Mouse (Mus musculus): ENCODE results near the gene Gm5244. TPM values are rescaled to one million over a fixed set of nuclear protein-coding genes. Genes with fewer than 3 reads are reported as not detected.

The Gm5244 gene
- total RNA-seq (2014; rRNA removed) (not detected in 2 replicates), polyA plus RNA-seq (2012; rRNA removed) (not detected in 2 replicates)

DNA sequence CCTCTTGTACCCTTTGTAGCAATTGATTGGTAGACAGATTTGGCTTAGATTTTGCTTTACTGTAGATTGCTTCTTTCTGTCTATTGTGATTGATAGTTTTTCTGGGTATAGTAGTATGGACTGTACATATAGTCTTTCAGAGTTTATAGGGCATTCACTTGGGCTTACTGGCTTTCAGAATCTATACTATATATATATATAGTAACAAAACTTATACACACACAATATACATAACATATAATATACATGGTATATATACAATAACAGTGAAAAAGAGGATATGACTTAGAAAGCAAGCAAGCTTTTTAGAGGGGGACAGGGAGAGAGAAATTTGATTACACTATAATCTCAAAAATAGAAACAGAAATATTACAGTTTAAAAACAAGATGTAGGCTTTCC lies at the start of gene Gm5244:
TSS of gene Gm5244 (plus strand) at position 301 of the 400 bp plus-strand sequence.
- TF ChIP-seq POLR2A (IDR thresholded peaks at IDR 0.05; ENCODE audit: extremely low read depth, insufficient read depth, low read length): no peak
- no peak for TF ChIP-seq CTCF (IDR thresholded peaks at IDR 0.05; ENCODE audit: low read depth, low read length)
- Histone ChIP-seq H3K36me3 (ENCODE audit: control insufficient read depth, insufficient read depth, low read length) (no peaks in the 10 kb centered on the region), H3K79me2 (ENCODE audit: control insufficient read depth, insufficient read depth, low read length) (no peaks in the 10 kb centered on the region), H3K27me3 (ENCODE audit: control insufficient read depth, insufficient read depth, low read length) (no peaks in the 10 kb centered on the region), H3K27ac (replicated peaks; ENCODE audit: insufficient read depth, low read depth, low read length) (no peak within 1 kb of the TSS), H3K4me3 (ENCODE audit: insufficient read depth, low read depth, low read length) (no peak within 1 kb of the TSS), H3K9ac (ENCODE audit: low read depth, low read length) (no peak within 1 kb of the TSS), H3K4me1 (ENCODE audit: control insufficient read depth, insufficient read depth, low read length) (no peaks in the 10 kb centered on the region)
- DNase-seq (ENCODE audit: extremely low read depth, low read depth, low spot score): no peak

DNA sequence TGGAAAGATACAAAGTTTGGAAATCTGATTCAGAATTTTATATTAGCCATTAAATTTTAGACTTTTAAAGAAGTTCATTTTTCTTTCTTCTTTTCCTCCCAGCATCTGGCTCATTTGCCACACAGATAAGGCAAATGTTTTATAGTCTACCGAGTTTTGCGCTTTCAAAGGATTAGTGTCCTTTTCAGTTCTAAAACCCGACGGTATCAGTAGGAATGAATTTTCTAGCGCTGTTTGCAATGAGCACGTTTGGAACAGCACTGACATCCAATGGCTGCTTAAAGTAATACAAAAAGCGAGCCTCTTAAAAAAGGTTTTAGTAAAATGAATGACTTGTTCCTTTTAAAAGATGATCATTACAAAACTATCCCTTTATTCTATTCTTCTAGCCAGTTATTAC lies 49.4 kb upstream of the Gm5244 start:
- Histone ChIP-seq H3K79me2 (ENCODE audit: control insufficient read depth, insufficient read depth, low read length) (no peaks in the 10 kb centered on the region), H3K4me1 (ENCODE audit: control insufficient read depth, insufficient read depth, low read length) (peaks cover 4% of the 10 kb centered on the region; the same call in 1 of the 2 replicates), H3K27me3 (ENCODE audit: control insufficient read depth, insufficient read depth, low read length) (no peaks in the 10 kb centered on the region), H3K36me3 (ENCODE audit: control insufficient read depth, insufficient read depth, low read length) (no peaks in the 10 kb centered on the region), H3K4me3 (ENCODE audit: insufficient read depth, low read depth, low read length) (peak overlapping the region; percentile 59; the same call in 1 of the 2 replicates), H3K27ac (replicated peaks; ENCODE audit: insufficient read depth, low read depth, low read length) (no peak overlapping the region), H3K9ac (ENCODE audit: low read depth, low read length) (no peak overlapping the region)
- WGBS: under 1% methylated on average over 7 of the region's 7 CpGs
- TF ChIP-seq POLR2A (IDR thresholded peaks at IDR 0.05; ENCODE audit: extremely low read depth, insufficient read depth, low read length) (no peak), CTCF (IDR thresholded peaks at IDR 0.05; ENCODE audit: low read depth, low read length) (0 out of 2 replicates have a peak, but pooled peaks have one; percentile 13)
- DNase-seq (ENCODE audit: extremely low read depth, low read depth, low spot score): peak; percentile 69

DNA sequence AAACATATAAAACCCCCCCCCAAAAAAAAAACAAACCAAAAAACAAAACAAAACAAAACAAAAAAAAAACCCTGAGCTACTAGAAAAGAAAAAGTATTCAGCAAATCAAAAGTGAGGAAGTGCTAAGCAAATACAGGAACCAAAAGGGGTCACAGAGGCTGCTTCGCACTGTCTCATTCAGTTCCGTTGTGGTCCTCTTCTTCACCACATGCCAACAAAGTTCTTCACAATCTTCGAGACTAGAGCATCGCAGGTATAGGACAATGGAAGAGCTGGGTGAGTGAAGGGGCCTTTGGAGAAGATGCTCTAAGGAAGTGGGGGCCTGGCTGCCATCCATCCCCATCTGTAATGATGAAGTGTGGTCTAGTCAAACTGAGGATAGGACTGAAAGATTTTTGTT lies 48.1 kb upstream of the Gm5244 start:
- no peak for DNase-seq (ENCODE audit: extremely low read depth, low read depth, low spot score)
- peak overlapping the region; percentile 54; the same call in 1 of the 2 replicates for H3K27ac ChIP-seq (replicated peaks; ENCODE audit: insufficient read depth, low read depth, low read length)
- H3K4me3 ChIP-seq (ENCODE audit: insufficient read depth, low read depth, low read length): no peak overlapping the region
- H3K36me3 ChIP-seq (ENCODE audit: control insufficient read depth, insufficient read depth, low read length): no peaks in the 10 kb centered on the region
- H3K4me1 ChIP-seq (ENCODE audit: control insufficient read depth, insufficient read depth, low read length): peaks cover 1% of the 10 kb centered on the region; the same call in 1 of the 2 replicates
- no peak for TF ChIP-seq POLR2A (IDR thresholded peaks at IDR 0.05; ENCODE audit: extremely low read depth, insufficient read depth, low read length)
- no peak for TF ChIP-seq CTCF (IDR thresholded peaks at IDR 0.05; ENCODE audit: low read depth, low read length)
- H3K9ac ChIP-seq (ENCODE audit: low read depth, low read length): no peak overlapping the region; the same call in 1 of the 2 replicates
- no peaks in the 10 kb centered on the region for H3K79me2 ChIP-seq (ENCODE audit: control insufficient read depth, insufficient read depth, low read length)
- 69% methylated on average over 4 of the region's 4 CpGs for WGBS
- no peaks in the 10 kb centered on the region for H3K27me3 ChIP-seq (ENCODE audit: control insufficient read depth, insufficient read depth, low read length)

DNA sequence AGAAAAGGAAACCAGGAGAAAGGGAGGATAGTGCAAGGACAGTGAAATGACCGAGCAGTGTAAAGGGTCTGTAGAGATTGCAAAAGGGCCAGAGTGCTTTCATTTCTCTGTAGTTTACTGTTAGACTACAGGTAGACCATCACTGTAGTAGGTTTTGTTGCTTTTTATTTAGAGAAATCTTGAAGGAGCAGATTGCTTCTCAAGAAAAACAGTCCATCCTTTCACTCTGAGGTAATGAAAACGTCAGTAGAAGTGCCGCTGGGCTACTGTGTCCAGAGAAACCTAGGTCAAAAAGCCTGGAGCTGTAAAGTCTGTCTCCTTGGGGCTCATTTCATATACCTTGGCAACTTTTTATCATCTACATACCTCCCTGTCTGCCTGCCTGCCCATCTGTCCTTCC lies 47.4 kb upstream of the Gm5244 start:
- H3K4me3 ChIP-seq (ENCODE audit: insufficient read depth, low read depth, low read length): no peak overlapping the region
- no peaks in the 10 kb centered on the region for H3K4me1 ChIP-seq (ENCODE audit: control insufficient read depth, insufficient read depth, low read length)
- H3K27ac ChIP-seq (replicated peaks; ENCODE audit: insufficient read depth, low read depth, low read length): no peak overlapping the region
- TF ChIP-seq POLR2A (IDR thresholded peaks at IDR 0.05; ENCODE audit: extremely low read depth, insufficient read depth, low read length): no peak
- no peak for TF ChIP-seq CTCF (IDR thresholded peaks at IDR 0.05; ENCODE audit: low read depth, low read length)
- no peaks in the 10 kb centered on the region for H3K36me3 ChIP-seq (ENCODE audit: control insufficient read depth, insufficient read depth, low read length)
- no peaks in the 10 kb centered on the region for H3K79me2 ChIP-seq (ENCODE audit: control insufficient read depth, insufficient read depth, low read length)
- H3K27me3 ChIP-seq (ENCODE audit: control insufficient read depth, insufficient read depth, low read length): no peaks in the 10 kb centered on the region
- 83% methylated on average over 3 of the region's 3 CpGs for WGBS
- DNase-seq (ENCODE audit: extremely low read depth, low read depth, low spot score): no peak
- no peak overlapping the region for H3K9ac ChIP-seq (ENCODE audit: low read depth, low read length)

DNA sequence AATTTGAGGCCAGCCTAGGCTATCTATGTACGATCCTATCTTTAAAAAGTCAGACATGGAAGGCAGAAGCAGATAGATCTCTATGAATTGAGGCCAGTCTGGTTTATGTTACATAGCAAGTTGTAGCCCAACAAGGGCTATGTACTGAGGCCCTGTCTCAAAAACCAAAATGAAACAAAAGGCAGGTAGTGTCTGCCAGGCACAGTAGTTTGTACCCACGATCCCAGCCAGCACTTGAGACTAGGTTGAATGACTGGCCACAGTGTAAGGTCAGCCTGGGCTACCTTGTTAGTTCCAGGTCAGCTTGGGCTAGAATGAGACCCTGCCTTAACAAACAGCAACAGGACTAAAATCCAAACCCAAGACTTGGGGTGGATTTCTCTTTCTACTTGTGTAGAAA lies 45.9 kb upstream of the Gm5244 start:
- Histone ChIP-seq H3K4me3 (ENCODE audit: insufficient read depth, low read depth, low read length) (no peak overlapping the region), H3K9ac (ENCODE audit: low read depth, low read length) (no peak overlapping the region), H3K36me3 (ENCODE audit: control insufficient read depth, insufficient read depth, low read length) (no peaks in the 10 kb centered on the region), H3K27me3 (ENCODE audit: control insufficient read depth, insufficient read depth, low read length) (no peaks in the 10 kb centered on the region), H3K27ac (replicated peaks; ENCODE audit: insufficient read depth, low read depth, low read length) (peak overlapping the region; percentile 40; the same call in 1 of the 2 replicates), H3K4me1 (ENCODE audit: control insufficient read depth, insufficient read depth, low read length) (peaks cover under 1% of the 10 kb centered on the region; the same call in 1 of the 2 replicates), H3K79me2 (ENCODE audit: control insufficient read depth, insufficient read depth, low read length) (no peaks in the 10 kb centered on the region)
- no peak for DNase-seq (ENCODE audit: extremely low read depth, low read depth, low spot score)
- 50% methylated on average over 2 of the region's 2 CpGs for WGBS
- TF ChIP-seq POLR2A (IDR thresholded peaks at IDR 0.05; ENCODE audit: extremely low read depth, insufficient read depth, low read length) (no peak), CTCF (IDR thresholded peaks at IDR 0.05; ENCODE audit: low read depth, low read length) (no peak)

DNA sequence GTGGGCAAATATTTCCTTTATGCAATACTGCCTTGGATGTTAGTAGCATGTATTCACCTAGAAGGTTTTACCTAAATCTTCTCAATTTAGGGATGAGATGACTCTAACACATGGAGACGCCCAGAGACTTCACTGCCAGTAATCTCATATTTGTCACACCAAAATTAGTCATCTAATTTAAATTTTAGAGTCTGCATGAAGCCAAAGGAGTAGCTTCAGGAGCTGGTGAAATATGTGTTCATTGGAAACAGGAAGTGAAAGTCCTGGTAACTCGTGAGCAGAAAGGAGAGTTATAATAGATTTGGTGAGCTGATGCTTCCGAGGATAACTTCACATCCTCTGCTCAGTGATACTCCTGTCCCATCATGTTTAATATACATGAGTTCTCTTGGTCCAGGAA lies 45.4 kb upstream of the Gm5244 start:
- Histone ChIP-seq H3K9ac (ENCODE audit: low read depth, low read length) (no peak overlapping the region), H3K4me3 (ENCODE audit: insufficient read depth, low read depth, low read length) (no peak overlapping the region), H3K79me2 (ENCODE audit: control insufficient read depth, insufficient read depth, low read length) (no peaks in the 10 kb centered on the region), H3K27me3 (ENCODE audit: control insufficient read depth, insufficient read depth, low read length) (no peaks in the 10 kb centered on the region), H3K4me1 (ENCODE audit: control insufficient read depth, insufficient read depth, low read length) (peaks cover 4% of the 10 kb centered on the region; the same call in 1 of the 2 replicates), H3K27ac (replicated peaks; ENCODE audit: insufficient read depth, low read depth, low read length) (no peak overlapping the region), H3K36me3 (ENCODE audit: control insufficient read depth, insufficient read depth, low read length) (no peaks in the 10 kb centered on the region)
- TF ChIP-seq CTCF (IDR thresholded peaks at IDR 0.05; ENCODE audit: low read depth, low read length) (no peak), POLR2A (IDR thresholded peaks at IDR 0.05; ENCODE audit: extremely low read depth, insufficient read depth, low read length) (no peak)
- no peak for DNase-seq (ENCODE audit: extremely low read depth, low read depth, low spot score)
- WGBS: 68% methylated on average over 3 of the region's 3 CpGs
